Mouse (Mus musculus) left cerebral cortex, postnatal 25 days (tissue): Measurements from ENCODE around the gene Psmd8. TPM values are rescaled to one million over a fixed set of nuclear protein-coding genes. Genes with fewer than 3 reads are reported as not detected.
"Not testable (repeated sequence)": the region's sequence is repeated elsewhere in the genome, so short reads cannot be mapped to it uniquely, and the experiment has no call there.

ENCODE experiments used
- DNase-seq, 2 experiments: peaks; one replicate each; pipeline ENCODE4 v3.0.0; 2022; ENCODE audit warnings: low spot score in 2 of 2, mixed read lengths in 1 of 2
- intact Hi-C: fragments of 180-260 bp; cut with DNase I; formaldehyde crosslinking; loops from one replicate; pipeline ENCODE4 v1.15.1; 2025
- total RNA-seq, 2 experiments: library from RNA; stranded (reverse); gene quantifications; 2 replicates each; pipeline ENCODE4 v1.2.3; 2021

The Psmd8 gene
- 100 to 1,000 TPM; 137 to 145 TPM for total RNA-seq

- DNase-seq: peak; percentile 96 to 98
- intact Hi-C loops: loop anchor here (1.0 to 5.0 kb wide), 2 partner anchors 58 to 182 kb away; partner anchors contain the start of gene Yif1b
Observed at GRCm38 (mm10) chr7:29180077-29180853, at the start of gene Psmd8. Gene Psmd8, minus strand, starts transcription at chr7:29180701.

GRCm38 (mm10) chr7:29228202-29228601 is 47.7 kb upstream of the Psmd8 start:
- no peak for DNase-seq
- intact Hi-C loops: no loop called here

- intact Hi-C loops: no loop called here
- no peak for DNase-seq
Observed at GRCm38 (mm10) chr7:29225520-29225919, 45.0 kb upstream of the Psmd8 start.

GRCm38 (mm10) chr7:29224756-29225394 is 44.4 kb upstream of the Psmd8 start:
- intact Hi-C loops: no loop called here
- no peak for DNase-seq

GRCm38 (mm10) chr7:29214846-29215245 is 34.3 kb upstream of the Psmd8 start:
- intact Hi-C loops: no loop called here
- DNase-seq: no peak

GRCm38 (mm10) chr7:29214236-29214635 is 33.7 kb upstream of the Psmd8 start:
- intact Hi-C loops: no loop called here

GRCm38 (mm10) chr7:29213675-29214082 is 33.2 kb upstream of the Psmd8 start, which contains the start of gene Catsperg1:
Gene Catsperg1, minus strand, starts transcription at chr7:29214035.
- no peak for DNase-seq
- intact Hi-C loops: no loop called here

More at GRCm38 (mm10) chr7:29214236-29214635, 33.7 kb upstream of the Psmd8 start:
- DNase-seq: no peak

- intact Hi-C loops, DNase-seq: not testable (repeated sequence)
Observed at GRCm38 (mm10) chr7:29212775-29213560, 32.5 kb upstream of the Psmd8 start.

- intact Hi-C loops: no loop called here
- no peak for DNase-seq
Observed at GRCm38 (mm10) chr7:29212199-29212765, 31.8 kb upstream of the Psmd8 start.

- intact Hi-C loops: no loop called here
- DNase-seq: peak; percentile 34 to 46
Observed at GRCm38 (mm10) chr7:29211415-29212198, 31.1 kb upstream of the Psmd8 start.

- intact Hi-C loops: not testable (repeated sequence)
Observed at GRCm38 (mm10) chr7:29211013-29211412, 30.5 kb upstream of the Psmd8 start.

GRCm38 (mm10) chr7:29202577-29202976 is 22.1 kb upstream of the Psmd8 start:
- intact Hi-C loops: no loop called here
- no peak for DNase-seq

More at GRCm38 (mm10) chr7:29211013-29211412, 30.5 kb upstream of the Psmd8 start:
- not testable (repeated sequence) for DNase-seq

- DNase-seq, intact Hi-C loops: not testable (repeated sequence)
Observed at GRCm38 (mm10) chr7:29194230-29194629, 13.7 kb upstream of the Psmd8 start.

GRCm38 (mm10) chr7:29181323-29181722 is 822 bp upstream of the Psmd8 start:
- intact Hi-C loops: loop anchor here (5.0 kb wide), 1 partner anchor 181 kb away; no protein-coding TSS in a partner anchor
- DNase-seq: not testable (repeated sequence)

- no peak for DNase-seq
- intact Hi-C loops: loop anchor here (1.0 to 5.0 kb wide), 2 partner anchors 57 to 181 kb away; partner anchors contain the start of gene Yif1b
Observed at GRCm38 (mm10) chr7:29180854-29181236, 344 bp upstream of the Psmd8 start.

GRCm38 (mm10) chr7:29179323-29179722 is 1.2 kb downstream of the Psmd8 start:
- intact Hi-C loops: loop anchor here (10.0 kb wide), 1 partner anchor 115 kb away; no protein-coding TSS in a partner anchor
- no peak for DNase-seq

- no peak for DNase-seq
- intact Hi-C loops: loop anchor here (10.0 kb wide), 1 partner anchor 117 kb away; no protein-coding TSS in a partner anchor
Observed at GRCm38 (mm10) chr7:29178106-29178505, 2.4 kb downstream of the Psmd8 start.

- DNase-seq: no peak
- intact Hi-C loops: loop anchor here (10.0 kb wide), 1 partner anchor 122 kb away; no protein-coding TSS in a partner anchor
Observed at GRCm38 (mm10) chr7:29172390-29173016, 8.0 kb downstream of the Psmd8 start.
